Mouse (Mus musculus): ENCODE measurements around the gene Nphp4. TPM values are rescaled to one million over a fixed set of nuclear protein-coding genes. Genes with fewer than 3 reads are reported as not detected.

The Nphp4 gene
- polyA plus RNA-seq, 1 experiment from 2014 or later, result 1.2 TPM

- WGBS, result 42% methylated on average over 8 of the region's 8 CpGs
Observed at GRCm38 (mm10) chr4:152465116-152465515, 11.4 kb upstream of the Nphp4 start.

DNA sequence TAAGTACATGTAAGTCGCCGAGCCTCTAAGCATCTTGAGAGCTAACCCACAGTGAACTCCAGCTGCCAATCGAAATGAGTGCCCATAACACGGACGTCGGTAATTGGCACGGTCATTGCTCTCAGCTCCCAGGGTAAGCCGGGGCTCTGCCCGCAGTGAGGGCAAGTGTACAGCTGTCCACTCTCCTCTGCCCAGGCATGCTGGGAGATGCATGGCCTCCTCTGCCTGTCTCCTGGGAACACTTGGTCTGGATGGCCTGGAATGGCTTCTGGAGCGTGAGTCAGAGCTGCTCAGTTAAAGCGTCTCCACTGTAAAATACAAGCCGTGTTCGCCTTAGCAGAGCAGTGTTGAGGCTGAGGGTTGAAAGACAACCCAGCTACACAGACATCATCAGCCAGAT lies 9.9 kb upstream of the Nphp4 start:
- no peak overlapping the region for H3K4me2 ChIP-seq
- no peak overlapping the region for H3K4me3 ChIP-seq (ENCODE audit: low read depth, low read length)
- no peak overlapping the region for H3K27ac ChIP-seq (ENCODE audit: low read depth, low read length)
- no peaks in the 10 kb centered on the region for H3K27me3 ChIP-seq (replicated peaks; ENCODE audit: control insufficient read depth, insufficient read depth, low read length)
- peaks cover 3% of the 10 kb centered on the region; the same call in 1 of the 2 replicates for H3K9me3 ChIP-seq (ENCODE audit: control insufficient read depth, low read length)
- WGBS, result 89% methylated on average over 13 of the region's 13 CpGs
- DNase-seq (ENCODE audit: low spot score), result no peak
- H3K36me3 ChIP-seq (ENCODE audit: control insufficient read depth, insufficient read depth, low read length), result no peaks in the 10 kb centered on the region
- H3K4me1 ChIP-seq (replicated peaks; ENCODE audit: control insufficient read depth, insufficient read depth, low read length), result no peaks in the 10 kb centered on the region
- ATAC-seq (replicated peaks; ENCODE audit: low FRiP score), result no peak
- H3K9ac ChIP-seq (ENCODE audit: low read depth, low read length), result no peak overlapping the region

More at GRCm38 (mm10) chr4:152465116-152465515, 11.4 kb upstream of the Nphp4 start:
- Histone ChIP-seq H3K4me1 (replicated peaks; ENCODE audit: control insufficient read depth, insufficient read depth, low read length) (no peaks in the 10 kb centered on the region), H3K4me2 (no peak overlapping the region), H3K36me3 (ENCODE audit: control insufficient read depth, insufficient read depth, low read length) (no peaks in the 10 kb centered on the region), H3K27me3 (replicated peaks; ENCODE audit: control insufficient read depth, insufficient read depth, low read length) (no peaks in the 10 kb centered on the region), H3K9me3 (ENCODE audit: control insufficient read depth, low read length) (no peaks in the 10 kb centered on the region), H3K9ac (ENCODE audit: low read depth, low read length) (no peak overlapping the region), H3K4me3 (ENCODE audit: low read depth, low read length) (no peak overlapping the region), H3K27ac (ENCODE audit: low read depth, low read length) (no peak overlapping the region)
- ATAC-seq (replicated peaks; ENCODE audit: low FRiP score), result no peak
- no peak for DNase-seq (ENCODE audit: low spot score)

- ATAC-seq (replicated peaks; ENCODE audit: low FRiP score), result no peak
- Histone ChIP-seq H3K36me3 (ENCODE audit: control insufficient read depth, insufficient read depth, low read length) (no peaks in the 10 kb centered on the region), H3K27ac (ENCODE audit: low read depth, low read length) (no peak overlapping the region), H3K9me3 (ENCODE audit: control insufficient read depth, low read length) (peaks cover 8% of the 10 kb centered on the region; the same call in 1 of the 2 replicates), H3K4me1 (replicated peaks; ENCODE audit: control insufficient read depth, insufficient read depth, low read length) (no peaks in the 10 kb centered on the region), H3K9ac (ENCODE audit: low read depth, low read length) (no peak overlapping the region), H3K4me3 (ENCODE audit: low read depth, low read length) (no peak overlapping the region), H3K4me2 (no peak overlapping the region), H3K27me3 (replicated peaks; ENCODE audit: control insufficient read depth, insufficient read depth, low read length) (no peaks in the 10 kb centered on the region)
- 76% methylated on average over 6 of the region's 6 CpGs for WGBS
- DNase-seq (ENCODE audit: low spot score), result no peak
Observed at GRCm38 (mm10) chr4:152467951-152468350, 8.6 kb upstream of the Nphp4 start.

GRCm38 (mm10) chr4:152475941-152476340 lies 565 bp upstream of the Nphp4 start:
- peaks cover 40% of the 10 kb centered on the region for H3K27me3 ChIP-seq (replicated peaks; ENCODE audit: control insufficient read depth, insufficient read depth, low read length)
- 80% methylated on average over 7 of the region's 7 CpGs for WGBS

DNA sequence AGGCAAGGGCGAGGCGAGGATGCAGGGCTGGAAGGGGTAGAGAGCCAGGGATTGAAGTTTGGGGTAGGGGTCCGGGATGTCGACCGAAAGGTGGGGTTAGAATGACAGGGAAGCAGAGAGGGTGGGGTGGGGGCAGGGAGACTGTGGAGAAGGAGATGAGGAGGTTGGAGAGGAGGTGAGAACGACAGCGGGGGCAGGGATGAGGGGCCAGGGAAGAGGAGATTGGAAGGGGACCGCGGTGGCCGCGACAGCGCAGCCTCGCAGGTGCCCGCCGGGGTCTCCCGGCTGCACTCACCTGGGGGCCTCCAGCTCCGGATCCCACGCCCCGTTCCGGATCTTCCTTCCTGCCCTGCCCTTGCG lies 580 bp downstream of the Nphp4 start:
- DNase-seq (ENCODE audit: low spot score) (no peak), ATAC-seq (replicated peaks; ENCODE audit: low FRiP score) (peak; percentile 13)
- peaks cover 40% of the 10 kb centered on the region for H3K27me3 ChIP-seq (replicated peaks; ENCODE audit: control insufficient read depth, insufficient read depth, low read length)
- peaks cover under 1% of the 10 kb centered on the region; the same call in 1 of the 2 replicates for H3K9me3 ChIP-seq (ENCODE audit: control insufficient read depth, low read length)
- no peak overlapping the region for H3K27ac ChIP-seq (ENCODE audit: low read depth, low read length)
- WGBS, result 3% methylated on average over 21 of the region's 21 CpGs
- peak overlapping the region; percentile 55 for H3K4me3 ChIP-seq (ENCODE audit: low read depth, low read length)
- no peak overlapping the region for H3K9ac ChIP-seq (ENCODE audit: low read depth, low read length)
- H3K4me1 ChIP-seq (replicated peaks; ENCODE audit: control insufficient read depth, insufficient read depth, low read length), result no peaks in the 10 kb centered on the region; the same call in 1 of the 2 replicates
- peak overlapping the region; percentile 65 for H3K4me2 ChIP-seq
- H3K36me3 ChIP-seq (ENCODE audit: control insufficient read depth, insufficient read depth, low read length), result no peaks in the 10 kb centered on the region

More at GRCm38 (mm10) chr4:152475941-152476340, 565 bp upstream of the Nphp4 start:
- H3K4me2 ChIP-seq, result no peak overlapping the region
- no peak for ATAC-seq (replicated peaks; ENCODE audit: low FRiP score)
- peaks cover 8% of the 10 kb centered on the region; the same call in 1 of the 2 replicates for H3K9me3 ChIP-seq (ENCODE audit: control insufficient read depth, low read length)
- H3K4me1 ChIP-seq (replicated peaks; ENCODE audit: control insufficient read depth, insufficient read depth, low read length), result no peaks in the 10 kb centered on the region; the same call in 1 of the 2 replicates
- no peak for DNase-seq (ENCODE audit: low spot score)
- no peak overlapping the region for H3K4me3 ChIP-seq (ENCODE audit: low read depth, low read length)
- no peaks in the 10 kb centered on the region for H3K36me3 ChIP-seq (ENCODE audit: control insufficient read depth, insufficient read depth, low read length)
- no peak overlapping the region for H3K27ac ChIP-seq (ENCODE audit: low read depth, low read length)
- H3K9ac ChIP-seq (ENCODE audit: low read depth, low read length), result no peak overlapping the region

DNA sequence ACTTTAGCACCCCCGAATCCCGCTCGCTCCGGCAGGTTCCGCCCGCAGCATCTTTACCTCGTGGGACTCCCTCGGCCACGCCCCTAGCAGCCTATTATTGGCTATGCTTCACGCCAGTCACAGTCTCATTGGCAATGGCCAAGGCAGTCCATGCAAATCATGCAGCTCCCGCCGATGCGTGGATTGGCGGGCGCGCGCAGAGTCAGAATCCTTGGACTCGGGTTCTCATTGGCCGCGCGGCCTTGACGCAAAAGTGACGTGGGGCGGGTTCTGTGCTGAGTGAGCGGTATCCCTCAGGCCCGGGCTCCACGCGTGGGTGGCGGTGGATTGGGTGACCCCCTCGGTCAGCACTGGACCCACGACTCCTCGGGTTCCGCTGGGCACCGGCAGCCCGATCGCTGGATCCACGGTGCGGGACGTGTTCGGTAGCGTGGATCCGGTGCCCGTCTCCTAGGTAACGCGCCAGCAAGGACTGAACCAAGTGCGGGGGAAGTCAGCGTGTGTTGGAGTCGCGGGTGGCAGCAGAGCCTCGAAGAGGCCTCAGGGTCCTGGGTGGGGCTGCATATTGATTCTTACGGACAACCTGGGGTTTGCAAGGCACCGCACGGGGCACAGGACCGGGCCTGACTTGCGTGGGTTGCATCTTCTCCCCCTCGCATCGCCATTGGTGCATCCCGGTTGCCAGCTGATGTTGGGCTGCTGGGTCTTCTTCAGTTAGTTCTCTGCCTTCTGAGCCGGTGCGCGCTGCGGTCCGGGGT lies 1.1 kb downstream of the Nphp4 start, which contains the start of gene Kcnab2:
Gene Kcnab2, minus strand, starts transcription at position 406 of the 758 bp plus-strand sequence.
- peak within 1 kb of the TSS; percentile 51 for H3K9ac ChIP-seq (ENCODE audit: low read depth, low read length)

DNA sequence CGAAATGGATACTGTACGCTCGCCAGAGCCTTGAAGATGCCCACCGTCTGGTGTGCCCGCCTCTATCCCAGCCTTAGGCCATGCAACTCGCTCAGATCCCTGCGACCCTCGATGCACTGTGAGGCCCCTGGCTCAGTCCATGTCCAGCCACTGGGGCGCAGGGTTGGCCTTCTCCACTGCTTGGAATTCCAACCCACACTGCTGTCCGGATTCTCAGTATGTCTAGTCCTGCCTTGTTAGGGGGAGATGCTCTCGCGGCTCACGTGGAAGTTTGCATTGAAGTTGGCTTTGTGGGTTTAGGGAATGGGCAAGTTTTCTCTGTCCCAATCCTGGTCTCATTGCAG lies 1.7 kb downstream of the Nphp4 start:
- peak overlapping the region; percentile 55 for H3K4me3 ChIP-seq (ENCODE audit: low read depth, low read length)
- no peak overlapping the region for H3K9ac ChIP-seq (ENCODE audit: low read depth, low read length)
- ATAC-seq (replicated peaks; ENCODE audit: low FRiP score) (peak; percentile 4; the same call in 1 of the 2 replicates), DNase-seq (ENCODE audit: low spot score) (no peak)
- no peaks in the 10 kb centered on the region; the same call in 1 of the 2 replicates for H3K4me1 ChIP-seq (replicated peaks; ENCODE audit: control insufficient read depth, insufficient read depth, low read length)
- H3K36me3 ChIP-seq (ENCODE audit: control insufficient read depth, insufficient read depth, low read length), result no peaks in the 10 kb centered on the region
- peaks cover 40% of the 10 kb centered on the region for H3K27me3 ChIP-seq (replicated peaks; ENCODE audit: control insufficient read depth, insufficient read depth, low read length)
- WGBS, result 4% methylated on average over 13 of the region's 13 CpGs
- no peaks in the 10 kb centered on the region for H3K9me3 ChIP-seq (ENCODE audit: control insufficient read depth, low read length)
- H3K4me2 ChIP-seq, result peak overlapping the region; percentile 65
- no peak overlapping the region for H3K27ac ChIP-seq (ENCODE audit: low read depth, low read length)

More for the DNA sequence above, 1.1 kb downstream of the Nphp4 start, which contains the start of gene Kcnab2:
- Histone ChIP-seq H3K27ac (ENCODE audit: low read depth, low read length) (no peak within 1 kb of the TSS), H3K4me2 (peak within 1 kb of the TSS; percentile 65), H3K36me3 (ENCODE audit: control insufficient read depth, insufficient read depth, low read length) (no peaks in the 10 kb centered on the region), H3K4me3 (ENCODE audit: low read depth, low read length) (peak within 1 kb of the TSS; percentile 55), H3K4me1 (replicated peaks; ENCODE audit: control insufficient read depth, insufficient read depth, low read length) (no peaks in the 10 kb centered on the region; the same call in 1 of the 2 replicates), H3K9me3 (ENCODE audit: control insufficient read depth, low read length) (no peaks in the 10 kb centered on the region), H3K27me3 (replicated peaks; ENCODE audit: control insufficient read depth, insufficient read depth, low read length) (peaks cover 40% of the 10 kb centered on the region)
- 1% methylated on average over 63 of the region's 63 CpGs for WGBS
- ATAC-seq (replicated peaks; ENCODE audit: low FRiP score), result peak; percentile 87
- DNase-seq (ENCODE audit: low spot score), result peak; percentile 87

DNA sequence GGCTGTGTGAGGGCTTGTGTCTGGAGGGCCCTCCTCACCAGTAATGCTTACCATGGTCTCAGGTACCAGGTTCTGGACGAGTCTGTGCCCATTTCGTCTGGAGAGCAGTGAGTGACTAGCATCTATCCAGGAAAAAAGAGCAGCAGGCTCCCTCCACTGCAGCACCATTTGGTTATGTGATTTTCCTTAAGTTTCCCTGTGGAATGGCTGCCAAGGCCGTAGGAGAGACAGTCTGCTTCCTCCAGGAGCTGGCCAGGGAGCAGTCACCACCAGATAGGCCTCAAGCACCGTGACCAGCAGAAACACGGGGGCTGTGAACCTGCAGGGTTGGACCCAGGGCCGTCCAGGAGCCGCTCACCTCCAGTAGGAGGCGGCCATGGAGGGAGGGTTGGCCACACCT lies 3.9 kb downstream of the Nphp4 start:
- DNase-seq (ENCODE audit: low spot score), result no peak
- H3K4me3 ChIP-seq (ENCODE audit: low read depth, low read length), result no peak overlapping the region
- H3K9me3 ChIP-seq (ENCODE audit: control insufficient read depth, low read length), result no peaks in the 10 kb centered on the region
- H3K27me3 ChIP-seq (replicated peaks; ENCODE audit: control insufficient read depth, insufficient read depth, low read length), result peaks cover 30% of the 10 kb centered on the region
- H3K4me1 ChIP-seq (replicated peaks; ENCODE audit: control insufficient read depth, insufficient read depth, low read length), result no peaks in the 10 kb centered on the region; the same call in 1 of the 2 replicates
- no peak for ATAC-seq (replicated peaks; ENCODE audit: low FRiP score)
- H3K9ac ChIP-seq (ENCODE audit: low read depth, low read length), result no peak overlapping the region
- H3K4me2 ChIP-seq, result no peak overlapping the region
- 52% methylated on average over 8 of the region's 8 CpGs for WGBS
- no peak overlapping the region for H3K27ac ChIP-seq (ENCODE audit: low read depth, low read length)
- no peaks in the 10 kb centered on the region for H3K36me3 ChIP-seq (ENCODE audit: control insufficient read depth, insufficient read depth, low read length)

DNA sequence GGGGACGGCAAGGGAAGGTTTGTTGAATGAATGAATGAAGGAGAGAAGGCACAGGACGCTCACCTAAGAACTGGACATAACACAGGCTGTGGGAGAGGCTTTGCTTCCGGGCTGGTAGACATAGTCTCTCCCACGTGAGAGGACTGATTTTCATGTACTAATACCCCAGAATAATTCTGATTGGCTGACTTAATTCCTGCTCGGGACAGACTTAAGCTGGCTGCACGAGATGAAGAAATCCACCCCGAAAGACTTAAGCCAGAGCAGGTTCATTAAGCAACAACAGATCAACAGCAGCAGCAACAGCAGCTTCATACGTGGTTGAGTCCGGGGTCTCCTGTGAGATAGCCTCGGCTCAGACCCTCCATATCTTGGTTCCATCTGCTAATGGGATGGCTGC lies 11.5 kb downstream of the Nphp4 start:
- H3K4me3 ChIP-seq (ENCODE audit: low read depth, low read length), result no peak overlapping the region

More for the DNA sequence above, 11.5 kb downstream of the Nphp4 start:
- no peaks in the 10 kb centered on the region for H3K9me3 ChIP-seq (ENCODE audit: control insufficient read depth, low read length)
- no peak for DNase-seq (ENCODE audit: low spot score)
- ATAC-seq (replicated peaks; ENCODE audit: low FRiP score), result no peak
- H3K9ac ChIP-seq (ENCODE audit: low read depth, low read length), result no peak overlapping the region
- H3K4me1 ChIP-seq (replicated peaks; ENCODE audit: control insufficient read depth, insufficient read depth, low read length), result no peaks in the 10 kb centered on the region
- no peaks in the 10 kb centered on the region for H3K36me3 ChIP-seq (ENCODE audit: control insufficient read depth, insufficient read depth, low read length)
- H3K27ac ChIP-seq (ENCODE audit: low read depth, low read length), result no peak overlapping the region
- H3K4me2 ChIP-seq, result no peak overlapping the region
- 76% methylated on average over 10 of the region's 10 CpGs for WGBS
- H3K27me3 ChIP-seq (replicated peaks; ENCODE audit: control insufficient read depth, insufficient read depth, low read length), result no peaks in the 10 kb centered on the region

Data from liver, embryonic 11.5 days (tissue).